Mouse (Mus musculus) MEL-GATA-1-ER (cell line): ENCODE measurements around the gene Surf1.
"Not testable (repeated sequence)": the region's sequence is repeated elsewhere in the genome, so short reads cannot be mapped to it uniquely, and the experiment has no call there.

ENCODE experiments used
- DNase-seq: peaks from one replicate; pipeline ENCODE4 v3.0.0-alpha.2; 2012; ENCODE audit warnings: low read depth; ENCODE audit errors: extremely low read depth

Surf1 gene

GRCm38 (mm10) chr2:26900731-26901130, 15.6 kb downstream of the Surf1 start:
- no peak for DNase-seq

GRCm38 (mm10) chr2:26895898-26896297, 20.4 kb downstream of the Surf1 start:
- no peak for DNase-seq

- not testable (repeated sequence) for DNase-seq
Measured at GRCm38 (mm10) chr2:26886170-26886569, 30.2 kb downstream of the Surf1 start.

GRCm38 (mm10) chr2:26885541-26885940, 30.8 kb downstream of the Surf1 start:
- not testable (repeated sequence) for DNase-seq

GRCm38 (mm10) chr2:26878571-26878970, 37.8 kb downstream of the Surf1 start:
- no peak for DNase-seq

GRCm38 (mm10) chr2:26870666-26871065, 45.7 kb downstream of the Surf1 start:
- DNase-seq: no peak

- DNase-seq: no peak
Measured at GRCm38 (mm10) chr2:26864879-26865278, 51.5 kb downstream of the Surf1 start, which contains the start of gene Abo. Gene Abo, minus strand, starts transcription at chr2:26864979.
